Mouse (Mus musculus) erythroblast, embryonic 14.5 days (primary cell): ENCODE results near the gene Tspan15.

Source experiments
- GATA1 ChIP-seq: IDR thresholded peaks from 2 replicates; pipeline ENCODE4 v1.6.1; 2012; ENCODE audit warnings: low read length, inconsistent platforms, mixed read lengths
- TAL1 ChIP-seq: IDR thresholded peaks from 3 replicates; pipeline ENCODE4 v1.6.1; 2012; ENCODE audit warnings: low read length, inconsistent platforms, mixed read lengths

GRCm38 (mm10) chr10:62217196-62217595 lies 13.9 kb downstream of the Tspan15 start:
- TF ChIP-seq TAL1: no peak
- TF ChIP-seq GATA1: no peak
